Mouse (Mus musculus): Measurements from ENCODE around the gene Kcnc3. TPM values are rescaled to one million over a fixed set of nuclear protein-coding genes. Genes with fewer than 3 reads are reported as not detected.

Gene Kcnc3
- 0.72 and 1.8 TPM in 2 replicates for polyA plus RNA-seq (2015; fragmentation: Nextera tagmentation; extraction: Ambion mirVana)

GRCm38 (mm10) chr7:44590402-44591347 lies at the start of gene Kcnc3:
Gene Kcnc3 (plus strand): TSS chr7:44590664.
- H3K4me3 ChIP-seq, result peak within 1 kb of the TSS; percentile 62
- peak within 1 kb of the TSS; percentile 44; the same call in 1 of the 2 replicates for H3K27ac ChIP-seq
- H3K4me1 ChIP-seq, result peaks cover 62% of the 10 kb centered on the region
- H3K36me3 ChIP-seq, result peaks cover 6% of the 10 kb centered on the region; the same call in 1 of the 2 replicates
- H3K9me3 ChIP-seq, result no peaks in the 10 kb centered on the region
- peak within 1 kb of the TSS; percentile 99 for H3K4me2 ChIP-seq
- H3K27me3 ChIP-seq, result peaks cover 79% of the 10 kb centered on the region
- under 1% methylated on average over 80 of the region's 80 CpGs for WGBS
- peak; percentile 92 for ATAC-seq (ENCODE audit: insufficient number of reproducible peaks, insufficient read depth, low FRiP score, low TSS enrichment, low read depth)
- peak within 1 kb of the TSS; percentile 71 for H3K9ac ChIP-seq

GRCm38 (mm10) chr7:44542555-44542954 lies 47.9 kb upstream of the Kcnc3 start:
- H3K27me3 ChIP-seq, result no peaks in the 10 kb centered on the region
- ATAC-seq (ENCODE audit: insufficient number of reproducible peaks, insufficient read depth, low FRiP score, low TSS enrichment, low read depth), result no peak
- WGBS, result 93% methylated on average over 11 of the region's 11 CpGs
- no peak overlapping the region for H3K4me3 ChIP-seq
- H3K9me3 ChIP-seq, result no peaks in the 10 kb centered on the region; the same call in 1 of the 2 replicates
- H3K9ac ChIP-seq, result no peak overlapping the region
- H3K4me1 ChIP-seq, result peaks cover 9% of the 10 kb centered on the region
- H3K36me3 ChIP-seq, result peaks cover 60% of the 10 kb centered on the region
- H3K4me2 ChIP-seq, result no peak overlapping the region
- no peak overlapping the region for H3K27ac ChIP-seq

GRCm38 (mm10) chr7:44543071-44543470 lies 47.4 kb upstream of the Kcnc3 start:
- H3K4me3 ChIP-seq, result no peak overlapping the region
- 73% methylated on average over 12 of the region's 12 CpGs for WGBS
- no peak for ATAC-seq (ENCODE audit: insufficient number of reproducible peaks, insufficient read depth, low FRiP score, low TSS enrichment, low read depth)
- no peak overlapping the region for H3K4me2 ChIP-seq
- H3K36me3 ChIP-seq, result peaks cover 55% of the 10 kb centered on the region
- H3K27ac ChIP-seq, result no peak overlapping the region
- H3K4me1 ChIP-seq, result peaks cover 14% of the 10 kb centered on the region
- H3K27me3 ChIP-seq, result no peaks in the 10 kb centered on the region
- H3K9ac ChIP-seq, result 0 out of 2 replicates have a peak overlapping the region, but pooled peaks have one; percentile 11
- no peaks in the 10 kb centered on the region; the same call in 1 of the 2 replicates for H3K9me3 ChIP-seq

GRCm38 (mm10) chr7:44546274-44546673 lies 44.2 kb upstream of the Kcnc3 start:
- Histone ChIP-seq H3K4me2 (no peak overlapping the region), H3K27me3 (no peaks in the 10 kb centered on the region), H3K9me3 (no peaks in the 10 kb centered on the region; the same call in 1 of the 2 replicates), H3K36me3 (peaks cover 43% of the 10 kb centered on the region), H3K9ac (no peak overlapping the region), H3K27ac (no peak overlapping the region), H3K4me3 (no peak overlapping the region), H3K4me1 (peaks cover 14% of the 10 kb centered on the region)
- no peak for ATAC-seq (ENCODE audit: insufficient number of reproducible peaks, insufficient read depth, low FRiP score, low TSS enrichment, low read depth)
- 98% methylated on average over 3 of the region's 3 CpGs for WGBS

DNA sequence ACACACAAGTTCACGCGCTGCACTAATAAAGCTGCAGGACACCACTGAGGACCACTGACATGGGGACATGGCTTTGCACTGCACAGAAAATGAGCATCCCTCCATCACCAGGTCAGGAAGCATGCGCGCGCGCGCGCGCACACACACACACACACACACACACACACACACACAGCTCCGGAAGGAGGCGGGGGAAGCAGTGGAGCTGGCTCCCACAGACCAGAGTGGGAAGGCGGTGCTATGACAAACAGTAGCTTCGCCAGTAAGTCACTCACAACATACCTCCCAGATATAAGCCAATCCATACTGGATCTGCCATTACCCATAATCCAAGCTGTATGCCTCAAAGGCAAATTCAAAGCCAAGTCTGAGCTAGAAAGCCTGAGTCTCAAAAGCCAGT lies 43.4 kb upstream of the Kcnc3 start:
- Histone ChIP-seq H3K4me1 (peaks cover 14% of the 10 kb centered on the region), H3K9ac (peak overlapping the region; percentile 78), H3K4me2 (peak overlapping the region; percentile 84), H3K36me3 (peaks cover 43% of the 10 kb centered on the region), H3K4me3 (peak overlapping the region; percentile 71), H3K27ac (no peak overlapping the region), H3K9me3 (no peaks in the 10 kb centered on the region; the same call in 1 of the 2 replicates), H3K27me3 (no peaks in the 10 kb centered on the region)
- ATAC-seq (ENCODE audit: insufficient number of reproducible peaks, insufficient read depth, low FRiP score, low TSS enrichment, low read depth), result no peak
- WGBS, result 97% methylated on average over 13 of the region's 13 CpGs

- Histone ChIP-seq H3K27ac (no peak overlapping the region), H3K27me3 (no peaks in the 10 kb centered on the region), H3K4me3 (peak overlapping the region; percentile 71), H3K9ac (peak overlapping the region; percentile 78), H3K9me3 (no peaks in the 10 kb centered on the region; the same call in 1 of the 2 replicates), H3K4me2 (peak overlapping the region; percentile 84), H3K36me3 (peaks cover 42% of the 10 kb centered on the region), H3K4me1 (peaks cover 19% of the 10 kb centered on the region)
- WGBS, result 21% methylated on average over 5 of the region's 5 CpGs
- no peak for ATAC-seq (ENCODE audit: insufficient number of reproducible peaks, insufficient read depth, low FRiP score, low TSS enrichment, low read depth)
Observed at GRCm38 (mm10) chr7:44547725-44548124, 42.7 kb upstream of the Kcnc3 start.

DNA sequence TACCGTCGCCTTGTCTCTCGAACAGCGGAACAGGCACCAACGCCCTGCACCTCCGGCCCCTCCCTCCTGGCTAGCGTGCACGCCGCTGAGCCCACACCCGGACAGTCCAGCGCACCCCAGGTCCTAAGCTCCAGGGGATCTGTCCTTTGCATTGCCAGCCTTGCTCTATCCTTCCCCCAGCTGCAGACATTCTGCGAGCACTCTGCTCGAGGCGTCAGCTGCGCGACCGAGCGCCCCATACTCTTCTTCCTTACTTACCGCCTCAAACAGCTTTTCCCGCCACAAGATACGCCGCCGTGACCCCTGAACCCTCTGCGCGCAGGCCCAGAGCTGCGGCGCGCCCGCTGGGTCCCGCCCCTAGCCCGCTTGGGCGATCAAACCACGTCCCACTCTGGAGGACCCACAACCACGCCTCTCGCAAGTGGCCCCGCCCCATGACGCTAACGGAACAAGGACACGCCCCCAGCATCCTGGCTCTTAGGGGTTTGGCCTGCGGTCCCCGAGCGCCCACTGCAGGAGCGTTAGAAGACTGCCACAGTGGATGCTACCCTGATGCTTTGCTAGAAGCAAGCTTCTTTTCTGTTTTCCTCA lies 41.9 kb upstream of the Kcnc3 start, which contains the start of gene Pold1:
Gene Pold1, minus strand, starts transcription at position 353 of the 591 bp plus-strand sequence.
- under 1% methylated on average over 43 of the region's 43 CpGs for WGBS
- peak within 1 kb of the TSS; percentile 78 for H3K9ac ChIP-seq
- H3K4me1 ChIP-seq, result peaks cover 25% of the 10 kb centered on the region
- no peaks in the 10 kb centered on the region for H3K27me3 ChIP-seq
- peak within 1 kb of the TSS; percentile 71 for H3K4me3 ChIP-seq
- peak within 1 kb of the TSS; percentile 84 for H3K4me2 ChIP-seq
- peak within 1 kb of the TSS; percentile 86 for H3K27ac ChIP-seq
- ATAC-seq (ENCODE audit: insufficient number of reproducible peaks, insufficient read depth, low FRiP score, low TSS enrichment, low read depth), result peak; percentile 91
- no peaks in the 10 kb centered on the region; the same call in 1 of the 2 replicates for H3K9me3 ChIP-seq
- H3K36me3 ChIP-seq, result peaks cover 37% of the 10 kb centered on the region

DNA sequence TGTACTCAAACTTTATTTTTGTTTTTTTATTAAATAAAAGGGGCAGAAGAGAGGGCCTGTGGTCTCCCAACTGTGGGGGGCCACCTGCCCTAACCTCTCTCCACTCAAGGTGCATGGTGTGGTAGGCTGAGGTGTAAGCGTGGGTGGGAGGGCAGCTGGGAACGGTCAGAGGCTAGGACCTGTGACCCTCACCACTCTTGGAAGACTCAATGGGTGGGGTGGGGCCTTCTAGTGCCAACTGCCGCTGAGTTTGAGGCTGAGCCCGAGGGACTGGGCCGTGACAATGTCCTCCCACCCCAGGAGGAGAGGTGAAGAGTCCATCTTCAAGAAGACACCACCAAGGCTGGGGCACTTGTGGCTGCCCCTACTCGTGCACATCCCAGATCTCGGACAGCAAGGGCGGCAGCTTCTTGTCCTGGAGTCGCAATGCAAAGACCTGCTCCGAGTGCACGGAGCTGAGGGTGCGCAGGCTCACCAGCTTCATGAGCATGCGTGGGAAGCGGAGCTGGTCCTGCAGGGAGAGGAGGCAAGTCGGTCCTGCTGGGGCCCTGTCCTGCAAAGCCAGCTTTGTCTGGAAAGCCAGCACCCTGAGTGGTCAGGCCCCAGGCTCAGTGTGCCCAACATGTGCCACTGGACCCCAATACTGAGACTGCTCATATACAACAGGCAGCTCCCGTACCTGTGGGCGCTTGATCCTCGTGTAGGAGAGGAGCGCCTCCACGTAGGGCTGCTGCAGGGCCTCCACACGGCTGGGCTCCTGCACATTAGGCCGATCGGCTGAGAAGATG lies 40.6 kb upstream of the Kcnc3 start:
- Histone ChIP-seq H3K9ac (no peak overlapping the region), H3K4me2 (no peak overlapping the region), H3K36me3 (peaks cover 37% of the 10 kb centered on the region), H3K4me1 (peaks cover 25% of the 10 kb centered on the region), H3K9me3 (no peaks in the 10 kb centered on the region; the same call in 1 of the 2 replicates), H3K27ac (no peak overlapping the region), H3K27me3 (no peaks in the 10 kb centered on the region), H3K4me3 (no peak overlapping the region)
- WGBS, result 94% methylated on average over 23 of the region's 23 CpGs
- no peak for ATAC-seq (ENCODE audit: insufficient number of reproducible peaks, insufficient read depth, low FRiP score, low TSS enrichment, low read depth)

DNA sequence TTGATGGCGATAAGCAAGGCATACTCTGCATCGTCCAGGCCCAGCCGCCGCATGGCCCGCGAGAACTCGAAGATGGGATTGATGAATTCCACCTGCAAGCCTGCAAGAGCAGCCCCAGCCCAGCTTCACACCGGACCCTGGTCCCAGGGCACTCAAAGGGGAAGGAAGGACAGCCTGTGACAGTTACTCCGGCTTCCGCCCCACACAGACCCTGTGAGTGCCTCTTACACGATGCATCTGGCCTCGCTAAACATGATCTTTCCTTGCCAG lies 40.1 kb upstream of the Kcnc3 start:
- Histone ChIP-seq H3K9ac (no peak overlapping the region), H3K4me3 (no peak overlapping the region)
- 93% methylated on average over 12 of the region's 12 CpGs for WGBS

GRCm38 (mm10) chr7:44551301-44551700 lies 39.2 kb upstream of the Kcnc3 start:
- Histone ChIP-seq H3K9ac (no peak overlapping the region), H3K27ac (no peak overlapping the region), H3K36me3 (peaks cover 33% of the 10 kb centered on the region), H3K9me3 (no peaks in the 10 kb centered on the region), H3K4me2 (no peak overlapping the region), H3K27me3 (no peaks in the 10 kb centered on the region), H3K4me1 (peaks cover 25% of the 10 kb centered on the region), H3K4me3 (no peak overlapping the region)
- ATAC-seq (ENCODE audit: insufficient number of reproducible peaks, insufficient read depth, low FRiP score, low TSS enrichment, low read depth), result no peak
- WGBS, result 93% methylated on average over 21 of the region's 21 CpGs

More for the DNA sequence above, 40.1 kb upstream of the Kcnc3 start:
- Histone ChIP-seq H3K4me1 (peaks cover 25% of the 10 kb centered on the region), H3K36me3 (peaks cover 37% of the 10 kb centered on the region), H3K27me3 (no peaks in the 10 kb centered on the region), H3K9me3 (no peaks in the 10 kb centered on the region; the same call in 1 of the 2 replicates), H3K4me2 (no peak overlapping the region), H3K27ac (no peak overlapping the region)
- no peak for ATAC-seq (ENCODE audit: insufficient number of reproducible peaks, insufficient read depth, low FRiP score, low TSS enrichment, low read depth)

DNA sequence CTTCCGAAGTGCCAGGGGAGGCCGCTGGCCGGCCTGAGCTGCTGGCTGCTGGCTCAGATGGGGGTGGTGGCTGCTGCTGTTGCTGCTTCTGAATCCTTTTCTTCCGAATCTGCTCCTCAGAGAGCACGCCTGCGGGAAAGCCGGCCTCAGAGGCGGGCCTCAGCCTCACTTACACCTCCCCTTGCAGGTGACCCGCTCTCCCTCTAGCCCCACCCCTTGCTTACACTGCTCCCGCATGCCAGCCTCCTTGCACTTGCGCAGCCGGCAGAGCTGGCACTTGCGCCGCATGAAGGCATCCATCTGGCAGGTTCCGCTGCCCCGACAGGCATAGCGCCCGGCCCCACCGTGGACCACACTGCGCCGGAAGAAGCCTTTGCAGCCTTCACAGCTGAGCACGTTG lies 38.7 kb upstream of the Kcnc3 start:
- H3K4me2 ChIP-seq, result no peak overlapping the region
- no peaks in the 10 kb centered on the region for H3K27me3 ChIP-seq
- H3K4me1 ChIP-seq, result peaks cover 25% of the 10 kb centered on the region
- H3K9me3 ChIP-seq, result no peaks in the 10 kb centered on the region
- WGBS, result 80% methylated on average over 22 of the region's 22 CpGs
- no peak overlapping the region for H3K9ac ChIP-seq
- H3K4me3 ChIP-seq, result no peak overlapping the region
- no peak overlapping the region for H3K27ac ChIP-seq
- peaks cover 33% of the 10 kb centered on the region for H3K36me3 ChIP-seq
- ATAC-seq (ENCODE audit: insufficient number of reproducible peaks, insufficient read depth, low FRiP score, low TSS enrichment, low read depth), result no peak

Data from embryonic facial prominence, embryonic 13.5 days (tissue).